Mouse (Mus musculus): Measurements from ENCODE around the gene Sufu. TPM values are rescaled to one million over a fixed set of nuclear protein-coding genes. Genes with fewer than 3 reads are reported as not detected.

The Sufu gene
- total and polyA plus RNA-seq, 3 experiments: 11.4 to 42.5 TPM; not detected in 1

DNA sequence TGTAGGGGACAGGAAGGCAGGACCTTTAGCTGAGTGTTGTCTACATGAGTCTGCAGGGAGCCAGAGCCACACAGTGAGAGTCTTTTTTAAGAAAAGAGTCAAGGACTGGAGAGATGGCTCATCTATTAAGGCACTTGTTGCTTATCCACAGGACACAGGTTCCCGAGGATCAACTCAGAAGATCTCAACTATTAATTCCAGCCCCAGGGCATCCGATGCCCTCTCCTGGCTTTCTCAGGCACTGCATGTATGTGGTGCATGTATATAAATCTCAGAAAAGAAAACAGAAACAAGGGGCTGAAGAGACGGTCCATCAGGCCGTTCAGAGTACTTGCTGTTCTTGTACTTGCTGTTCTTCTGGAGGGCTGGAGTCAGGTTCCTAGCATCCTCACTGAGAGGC, 4.7 kb upstream of the Sufu start:
- Histone ChIP-seq H3K27me3 (ENCODE audit: control insufficient read depth in 1 of 2, insufficient read depth in 2 of 2, low read length in 2 of 2) (no peaks in the 10 kb centered on the region), H3K27ac (ENCODE audit: control insufficient read depth, low read depth, low read length) (no peak overlapping the region), H3K9me3 (replicated peaks; ENCODE audit: insufficient read depth, low read length) (no peaks in the 10 kb centered on the region), H3K4me3 (ENCODE audit: control insufficient read depth in 1 of 2, insufficient read depth in 1 of 2, low read depth in 2 of 2, low read length in 2 of 2) (no peak overlapping the region), H3K4me1 (ENCODE audit: control insufficient read depth in 1 of 2, insufficient read depth in 2 of 2, low read length in 2 of 2) (peaks cover 0 to 9% of the 10 kb centered on the region in 2 experiments; a peak in 2 of 4 replicates), H3K36me3 (ENCODE audit: control insufficient read depth in 1 of 2, insufficient read depth in 2 of 2, low read length in 2 of 2) (peaks cover 7% of the 10 kb centered on the region in 2 experiments), H3K79me2 (ENCODE audit: control insufficient read depth, insufficient read depth, low read length, poor library complexity) (peaks cover 66% of the 10 kb centered on the region), H3K9ac (ENCODE audit: control insufficient read depth, low read depth, low read length, poor library complexity, severe bottlenecking) (no peak overlapping the region)
- peak; percentile 82 for DNase-seq (ENCODE audit: low read depth, low spot score)
- TF ChIP-seq RCOR1 (IDR thresholded peaks at IDR 0.05; ENCODE audit: low read depth, low read length) (no peak), SIN3A (IDR thresholded peaks at IDR 0.05; ENCODE audit: low read length) (peak; percentile 63; the same call in 1 of the 2 replicates), USF2 (IDR thresholded peaks at IDR 0.05; ENCODE audit: borderline replicate concordance in 1 of 2, insufficient read depth in 1 of 2, low read depth in 1 of 2, low read length in 2 of 2) (no peak), RAD21 (IDR thresholded peaks at IDR 0.05; ENCODE audit: low read depth, low read length) (peak; percentile 71), ZC3H11A (IDR thresholded peaks at IDR 0.05; ENCODE audit: low read depth, low read length) (peak; percentile 51; the same call in 1 of the 2 replicates), BHLHE40 (IDR thresholded peaks at IDR 0.05; ENCODE audit: borderline replicate concordance, low read depth, low read length) (no peak), CTCF (IDR thresholded peaks at IDR 0.05 in 2 of 3, conservative IDR thresholded peaks at IDR 0.05 in 1 of 3; ENCODE audit: control insufficient read depth in 1 of 3, insufficient read depth in 1 of 3, low read depth in 2 of 3, low read length in 3 of 3, poor library complexity in 1 of 3, severe bottlenecking in 1 of 3) (peak; percentile 71 to 92 (median 77)), SMC3 (IDR thresholded peaks at IDR 0.05; ENCODE audit: low read depth, low read length) (peak; percentile 82), GATA1 (IDR thresholded peaks at IDR 0.05; ENCODE audit: low read depth, low read length) (no peak), MXI1 (IDR thresholded peaks at IDR 0.05; ENCODE audit: low read depth, low read length) (peak; percentile 38; the same call in 1 of the 2 replicates), JUND (IDR thresholded peaks at IDR 0.05; ENCODE audit: low read depth, low read length) (no peak)

DNA sequence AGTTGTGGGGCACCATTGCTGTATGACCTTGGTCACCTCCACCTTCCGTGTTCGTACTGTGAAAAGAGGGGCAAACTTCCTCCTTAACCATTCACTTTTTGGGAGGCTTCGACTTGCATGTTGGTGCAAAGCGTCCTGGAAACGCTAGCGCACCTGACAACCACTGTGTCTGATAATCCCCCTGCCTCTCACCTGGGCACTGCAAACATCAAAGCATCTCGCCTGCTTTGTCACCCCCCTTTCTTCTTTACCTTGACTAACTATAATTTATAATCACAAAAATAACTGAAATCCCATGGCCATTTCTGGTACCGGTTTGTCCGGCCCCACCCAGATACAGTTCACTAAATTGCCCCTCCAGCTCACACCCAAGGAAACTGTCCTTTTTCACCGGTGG, 2.0 kb upstream of the Sufu start:
- Histone ChIP-seq H3K4me1 (ENCODE audit: control insufficient read depth in 1 of 2, insufficient read depth in 2 of 2, low read length in 2 of 2) (peaks cover 0 to 16% of the 10 kb centered on the region in 2 experiments; a peak in 3 of 4 replicates), H3K9me3 (replicated peaks; ENCODE audit: insufficient read depth, low read length) (no peaks in the 10 kb centered on the region), H3K9ac (ENCODE audit: control insufficient read depth, low read depth, low read length, poor library complexity, severe bottlenecking) (peak overlapping the region; percentile 57), H3K79me2 (ENCODE audit: control insufficient read depth, insufficient read depth, low read length, poor library complexity) (peaks cover 67% of the 10 kb centered on the region), H3K4me3 (ENCODE audit: control insufficient read depth in 1 of 2, insufficient read depth in 1 of 2, low read depth in 2 of 2, low read length in 2 of 2) (peak overlapping the region; percentile 59 to 73), H3K27ac (ENCODE audit: control insufficient read depth, low read depth, low read length) (no peak overlapping the region; the same call in 1 of the 2 replicates), H3K36me3 (ENCODE audit: control insufficient read depth in 1 of 2, insufficient read depth in 2 of 2, low read length in 2 of 2) (peaks cover 5 to 13% of the 10 kb centered on the region in 2 experiments), H3K27me3 (ENCODE audit: control insufficient read depth in 1 of 2, insufficient read depth in 2 of 2, low read length in 2 of 2) (no peaks in the 10 kb centered on the region)
- no peak for DNase-seq (ENCODE audit: low read depth, low spot score)
- TF ChIP-seq JUND (IDR thresholded peaks at IDR 0.05; ENCODE audit: low read depth, low read length): no peak
- TF ChIP-seq CHD1 (IDR thresholded peaks at IDR 0.05; ENCODE audit: low read depth, low read length): 0 out of 2 replicates have a peak, but pooled peaks have one; percentile 39
- no peak for TF ChIP-seq ELF1 (IDR thresholded peaks at IDR 0.05; ENCODE audit: low read depth, low read length)
- no peak for TF ChIP-seq ZNF384 (IDR thresholded peaks at IDR 0.05; ENCODE audit: low read depth, low read length)
- TF ChIP-seq TBP (IDR thresholded peaks at IDR 0.05; ENCODE audit: low read depth, low read length): no peak; the same call in 1 of the 2 replicates
- no peak for TF ChIP-seq ZKSCAN1 (IDR thresholded peaks at IDR 0.05; ENCODE audit: low read depth, low read length)
- TF ChIP-seq NELFE (IDR thresholded peaks at IDR 0.05; ENCODE audit: low read depth, low read length): peak; percentile 48; the same call in 1 of the 2 replicates
- peak; percentile 37; the same call in 1 of the 2 replicates for TF ChIP-seq MAX (IDR thresholded peaks at IDR 0.05; ENCODE audit: low read length)
- TF ChIP-seq GABPA (IDR thresholded peaks at IDR 0.05; ENCODE audit: low read depth, low read length): no peak
- no peak for TF ChIP-seq TCF12 (IDR thresholded peaks at IDR 0.05; ENCODE audit: low read depth, low read length)
- no peak for TF ChIP-seq BHLHE40 (IDR thresholded peaks at IDR 0.05; ENCODE audit: borderline replicate concordance, low read depth, low read length)
- 0 out of 2 replicates have a peak, but pooled peaks have one; percentile 12 for TF ChIP-seq KAT2A (conservative IDR thresholded peaks at IDR 0.05; ENCODE audit: low read depth, low read length)
- no peak for TF ChIP-seq ETS1 (IDR thresholded peaks at IDR 0.05; ENCODE audit: low read depth, low read length)
- TF ChIP-seq HCFC1 (IDR thresholded peaks at IDR 0.05; ENCODE audit: low read depth, low read length): no peak
- no peak for TF ChIP-seq SMC3 (IDR thresholded peaks at IDR 0.05; ENCODE audit: low read depth, low read length)
